Mouse (Mus musculus) MEL (cell line): ENCODE data around the gene Cx3cr1. TPM values are rescaled to one million over a fixed set of nuclear protein-coding genes. Genes with fewer than 3 reads are reported as not detected.

Experiments
- DNase-seq: peaks from one replicate; pipeline ENCODE4 v3.0.0; 2011; ENCODE audit warnings: low read depth, low spot score
- H3K27ac ChIP-seq: 2 replicates; pipeline ENCODE4 v1.5.1; 2012; ENCODE audit warnings: low read depth, mild to moderate bottlenecking, control low read depth, low read length, moderate library complexity; ENCODE audit not compliant: control insufficient read depth
- H3K27me3 ChIP-seq, 2 experiments: fragments of 150-350 bp in 1 of 2; sonication (generic) in 1 of 2; 2 replicates each; pipeline ENCODE4 v1.6.1; 2012; ENCODE audit warnings: low read length in 2 of 2, mild to moderate bottlenecking in 2 of 2, improper control_type of control experiment in 1 of 2, moderate library complexity in 1 of 2; ENCODE audit not compliant: insufficient read depth in 2 of 2, control insufficient read depth in 1 of 2
- H3K36me3 ChIP-seq, 2 experiments: 2 replicates each; pipeline ENCODE4 v1.6.1; 2012 to 2014; ENCODE audit warnings: low read length in 2 of 2, improper control_type of control experiment in 1 of 2, inconsistent platforms in 1 of 2, mild to moderate bottlenecking in 1 of 2; ENCODE audit not compliant: insufficient read depth in 2 of 2, control insufficient read depth in 1 of 2
- H3K4me1 ChIP-seq, 2 experiments: fragments of 150-350 bp in 1 of 2; sonication (generic) in 1 of 2; 2 replicates each; pipeline ENCODE4 v1.6.1; 2012; ENCODE audit warnings: low read length in 2 of 2, improper control_type of control experiment in 1 of 2, mild to moderate bottlenecking in 1 of 2; ENCODE audit not compliant: insufficient read depth in 2 of 2, control insufficient read depth in 1 of 2
- H3K4me3 ChIP-seq, 2 experiments: fragments of 150-350 bp in 1 of 2; sonication (generic) in 1 of 2; 2 replicates each; pipeline ENCODE4 v1.5.1; 2012; ENCODE audit warnings: low read depth in 2 of 2, low read length in 2 of 2, mild to moderate bottlenecking in 2 of 2, moderate library complexity in 2 of 2, control low read depth in 1 of 2, improper control_type of control experiment in 1 of 2; ENCODE audit not compliant: control insufficient read depth in 1 of 2, insufficient read depth in 1 of 2
- H3K79me2 ChIP-seq: 2 replicates; pipeline ENCODE4 v1.6.1; 2012; ENCODE audit warnings: mild to moderate bottlenecking, low read length, moderate library complexity; ENCODE audit not compliant: control insufficient read depth, poor library complexity, insufficient read depth
- H3K9ac ChIP-seq: 2 replicates; pipeline ENCODE4 v1.6.1; 2012; ENCODE audit warnings: low read depth, mild to moderate bottlenecking, control low read depth, low read length, moderate library complexity; ENCODE audit not compliant: control insufficient read depth, poor library complexity, severe bottlenecking
- H3K9me3 ChIP-seq: fragments of 150-350 bp; sonication (generic); replicated peaks from 2 replicates; pipeline ENCODE4 v1.6.1; 2012; ENCODE audit warnings: mild to moderate bottlenecking, low read length, improper control_type of control experiment, moderate library complexity; ENCODE audit not compliant: insufficient read depth
- BHLHE40 ChIP-seq: IDR thresholded peaks from 2 replicates; pipeline ENCODE4 v1.6.1; 2012; ENCODE audit warnings: low read depth, mild to moderate bottlenecking, inconsistent platforms, low read length, improper control_type of control experiment, borderline replicate concordance
- CHD1 ChIP-seq: IDR thresholded peaks from 2 replicates; pipeline ENCODE4 v1.6.1; 2012; ENCODE audit warnings: low read depth, mild to moderate bottlenecking, inconsistent platforms, low read length, improper control_type of control experiment
- CHD2 ChIP-seq: IDR thresholded peaks from 2 replicates; pipeline ENCODE4 v1.6.1; 2011; ENCODE audit warnings: low read length, improper control_type of control experiment
- CTCF ChIP-seq, 3 experiments: IDR thresholded peaks in 2 of 3; conservative IDR thresholded peaks in 1 of 3; 2 replicates each; pipeline ENCODE4 v1.5.1; 2011 to 2012; ENCODE audit warnings: low read length in 3 of 3, low read depth in 2 of 3, mild to moderate bottlenecking in 2 of 3, improper control_type of control experiment in 1 of 3, inconsistent platforms in 1 of 3, mixed read lengths in 1 of 3, moderate library complexity in 1 of 3; ENCODE audit not compliant: control insufficient read depth in 1 of 3, insufficient read depth in 1 of 3, poor library complexity in 1 of 3, severe bottlenecking in 1 of 3
- ELF1 ChIP-seq: IDR thresholded peaks from 2 replicates; pipeline ENCODE4 v1.6.1; 2014; ENCODE audit warnings: low read depth, mild to moderate bottlenecking, inconsistent platforms, low read length, improper control_type of control experiment, moderate library complexity
- EP300 ChIP-seq, 2 experiments: IDR thresholded peaks; 2 replicates each; pipeline ENCODE4 v1.6.1; 2011; ENCODE audit warnings: improper control_type of control experiment in 2 of 2, low read length in 2 of 2, low read depth in 1 of 2, mild to moderate bottlenecking in 1 of 2
- ETS1 ChIP-seq: IDR thresholded peaks from 2 replicates; pipeline ENCODE4 v1.6.1; 2012; ENCODE audit warnings: low read depth, mild to moderate bottlenecking, inconsistent platforms, low read length, improper control_type of control experiment, moderate library complexity
- GATA1 ChIP-seq: IDR thresholded peaks from 2 replicates; pipeline ENCODE4 v1.6.1; 2011; ENCODE audit warnings: low read depth, low read length, improper control_type of control experiment
- KAT2A ChIP-seq: conservative IDR thresholded peaks from 2 replicates; pipeline ENCODE4 v1.6.1; 2012; ENCODE audit warnings: low read depth, low read length, improper control_type of control experiment, inconsistent platforms
- MAZ ChIP-seq: IDR thresholded peaks from 2 replicates; pipeline ENCODE4 v1.6.1; 2012; ENCODE audit warnings: low read depth, mild to moderate bottlenecking, inconsistent platforms, low read length, improper control_type of control experiment
- MXI1 ChIP-seq: IDR thresholded peaks from 2 replicates; pipeline ENCODE4 v1.6.1; 2011; ENCODE audit warnings: mild to moderate bottlenecking, low read depth, low read length, improper control_type of control experiment
- MYB ChIP-seq: IDR thresholded peaks from 2 replicates; pipeline ENCODE4 v1.6.1; 2011; ENCODE audit warnings: mild to moderate bottlenecking, low read depth, low read length, improper control_type of control experiment
- NELFE ChIP-seq: IDR thresholded peaks from 2 replicates; pipeline ENCODE4 v1.6.1; 2011; ENCODE audit warnings: low read depth, low read length, improper control_type of control experiment
- NRF1 ChIP-seq: IDR thresholded peaks from 2 replicates; pipeline ENCODE4 v1.6.1; 2014; ENCODE audit warnings: low read depth, mild to moderate bottlenecking, inconsistent platforms, low read length, improper control_type of control experiment, moderate library complexity; ENCODE audit not compliant: poor library complexity, insufficient read depth, severe bottlenecking
- POLR2A ChIP-seq, 2 experiments: IDR thresholded peaks; 2 replicates each; pipeline ENCODE4 v1.6.1; 2011 to 2012; ENCODE audit warnings: low read length in 2 of 2, mild to moderate bottlenecking in 2 of 2, control low read depth in 1 of 2, improper control_type of control experiment in 1 of 2, low read depth in 1 of 2, moderate library complexity in 1 of 2; ENCODE audit not compliant: control insufficient read depth in 1 of 2, insufficient read depth in 1 of 2, poor library complexity in 1 of 2
- POLR2AphosphoS2 ChIP-seq: IDR thresholded peaks from 2 replicates; pipeline ENCODE4 v1.6.1; 2011; ENCODE audit warnings: low read length, improper control_type of control experiment
- POLR2AphosphoS5 ChIP-seq: IDR thresholded peaks from 2 replicates; pipeline ENCODE4 v1.6.1; 2012; ENCODE audit warnings: low read depth, borderline replicate concordance, mild to moderate bottlenecking, inconsistent platforms, low read length, moderate library complexity, mixed read lengths
- RCOR1 ChIP-seq: IDR thresholded peaks from 2 replicates; pipeline ENCODE4 v1.6.1; 2012; ENCODE audit warnings: low read depth, mild to moderate bottlenecking, inconsistent platforms, low read length, improper control_type of control experiment
- SMC3 ChIP-seq: IDR thresholded peaks from 2 replicates; pipeline ENCODE4 v1.6.1; 2011; ENCODE audit warnings: low read depth, low read length, improper control_type of control experiment
- TAL1 ChIP-seq: IDR thresholded peaks from 2 replicates; pipeline ENCODE4 v1.6.1; 2012; ENCODE audit warnings: mild to moderate bottlenecking, inconsistent platforms, low read length, moderate library complexity, mixed read lengths
- TBP ChIP-seq: IDR thresholded peaks from 2 replicates; pipeline ENCODE4 v1.8.0; 2011; ENCODE audit warnings: low read depth, low read length, improper control_type of control experiment
- ZKSCAN1 ChIP-seq: IDR thresholded peaks from 2 replicates; pipeline ENCODE4 v1.6.1; 2012; ENCODE audit warnings: low read depth, mild to moderate bottlenecking, inconsistent platforms, low read length, improper control_type of control experiment, moderate library complexity
- ZNF384 ChIP-seq: IDR thresholded peaks from 2 replicates; pipeline ENCODE4 v1.6.1; 2012; ENCODE audit warnings: low read depth, mild to moderate bottlenecking, inconsistent platforms, low read length, improper control_type of control experiment
- polyA plus RNA-seq, 2 experiments: library from polyadenylated mRNA; stranded (reverse) in 1 of 2; unstranded in 1 of 2; fragments of >175 nt in 1 of 2; fragments of >200 nt in 1 of 2; gene quantifications; 2 replicates each; pipeline versions ENCODE4 v1.2.1 to v1.2.4; 2012; ENCODE audit warnings: low replicate concordance in 2 of 2, low read depth in 1 of 2; ENCODE audit not compliant: insufficient read length in 2 of 2, insufficient read depth in 1 of 2, missing spikeins in 1 of 2
- total RNA-seq: library from RNA; depleted of rRNA; stranded (reverse); fragments of 300-350 nt; gene quantifications from 2 replicates; pipeline ENCODE4 v1.2.3, GENCODE M21; 2012

The Cx3cr1 gene
- total and polyA plus RNA-seq, 3 experiments = not detected

- Histone ChIP-seq H3K79me2 (no peaks in the 10 kb centered on the region), H3K9me3 (no peaks in the 10 kb centered on the region), H3K27me3 (no peaks in the 10 kb centered on the region; a peak in 1 of 4 replicates), H3K36me3 (no peaks in the 10 kb centered on the region), H3K4me3 (no peak overlapping the region), H3K9ac (no peak overlapping the region), H3K27ac (no peak overlapping the region), H3K4me1 (no peaks in the 10 kb centered on the region)
- DNase-seq = no peak
- TF ChIP-seq CHD1 = no peak
- TF ChIP-seq MXI1 = no peak
- TF ChIP-seq POLR2AphosphoS5 = no peak
- TF ChIP-seq CTCF (IDR thresholded peaks at IDR 0.05 in 2 of 3, conservative IDR thresholded peaks at IDR 0.05 in 1 of 3; ENCODE audit: control insufficient read depth in 1 of 3, insufficient read depth in 1 of 3, low read depth in 2 of 3, low read length in 3 of 3, poor library complexity in 1 of 3, severe bottlenecking in 1 of 3) = no peak
- TF ChIP-seq POLR2A (IDR thresholded peaks at IDR 0.05; ENCODE audit: control insufficient read depth in 1 of 2, insufficient read depth in 1 of 2, low read depth in 1 of 2, low read length in 2 of 2, poor library complexity in 1 of 2) = no peak
- no peak for TF ChIP-seq RCOR1
- no peak for TF ChIP-seq ELF1
- TF ChIP-seq CHD2 = no peak
- no peak for TF ChIP-seq NELFE
- no peak for TF ChIP-seq KAT2A
- no peak for TF ChIP-seq POLR2AphosphoS2
- TF ChIP-seq MYB = no peak
- TF ChIP-seq EP300 (IDR thresholded peaks at IDR 0.05; ENCODE audit: low read depth in 1 of 2, low read length in 2 of 2) = no peak
- TF ChIP-seq ZNF384 = no peak
These were observed 5.4 kb downstream of the Cx3cr1 start for GRCm38 (mm10) chr9:120064317-120064716.

GRCm38 (mm10) chr9:120058730-120059129 lies 10.9 kb downstream of the Cx3cr1 start:
- TF ChIP-seq ETS1 (no peak), TAL1 (no peak), KAT2A (no peak), TBP (no peak), GATA1 (no peak), ELF1 (no peak), RCOR1 (no peak), SMC3 (no peak), BHLHE40 (no peak), ZKSCAN1 (no peak), CTCF (IDR thresholded peaks at IDR 0.05 in 2 of 3, conservative IDR thresholded peaks at IDR 0.05 in 1 of 3; ENCODE audit: control insufficient read depth in 1 of 3, insufficient read depth in 1 of 3, low read depth in 2 of 3, low read length in 3 of 3, poor library complexity in 1 of 3, severe bottlenecking in 1 of 3) (no peak), NRF1 (no peak), MYB (no peak), EP300 (IDR thresholded peaks at IDR 0.05; ENCODE audit: low read depth in 1 of 2, low read length in 2 of 2) (no peak), CHD1 (no peak), NELFE (no peak), ZNF384 (no peak), MAZ (no peak)
- Histone ChIP-seq H3K4me3 (no peak overlapping the region), H3K79me2 (no peaks in the 10 kb centered on the region), H3K9ac (no peak overlapping the region), H3K27ac (no peak overlapping the region), H3K9me3 (no peaks in the 10 kb centered on the region), H3K36me3 (no peaks in the 10 kb centered on the region), H3K27me3 (no peaks in the 10 kb centered on the region), H3K4me1 (no peaks in the 10 kb centered on the region)
- no peak for DNase-seq
